Mouse (Mus musculus): Measurements from ENCODE around the gene Nr1h3. TPM values are rescaled to one million over a fixed set of nuclear protein-coding genes. Genes with fewer than 3 reads are reported as not detected.

Gene Nr1h3
- polyA plus RNA-seq (2014; fragmentation: Illumina TruSeq; extraction: RNeasy Lipid Tissue Mini Kit (QIAGEN cat#74804); ENCODE audit: low read depth, low replicate concordance) = 29.7 TPM

DNA sequence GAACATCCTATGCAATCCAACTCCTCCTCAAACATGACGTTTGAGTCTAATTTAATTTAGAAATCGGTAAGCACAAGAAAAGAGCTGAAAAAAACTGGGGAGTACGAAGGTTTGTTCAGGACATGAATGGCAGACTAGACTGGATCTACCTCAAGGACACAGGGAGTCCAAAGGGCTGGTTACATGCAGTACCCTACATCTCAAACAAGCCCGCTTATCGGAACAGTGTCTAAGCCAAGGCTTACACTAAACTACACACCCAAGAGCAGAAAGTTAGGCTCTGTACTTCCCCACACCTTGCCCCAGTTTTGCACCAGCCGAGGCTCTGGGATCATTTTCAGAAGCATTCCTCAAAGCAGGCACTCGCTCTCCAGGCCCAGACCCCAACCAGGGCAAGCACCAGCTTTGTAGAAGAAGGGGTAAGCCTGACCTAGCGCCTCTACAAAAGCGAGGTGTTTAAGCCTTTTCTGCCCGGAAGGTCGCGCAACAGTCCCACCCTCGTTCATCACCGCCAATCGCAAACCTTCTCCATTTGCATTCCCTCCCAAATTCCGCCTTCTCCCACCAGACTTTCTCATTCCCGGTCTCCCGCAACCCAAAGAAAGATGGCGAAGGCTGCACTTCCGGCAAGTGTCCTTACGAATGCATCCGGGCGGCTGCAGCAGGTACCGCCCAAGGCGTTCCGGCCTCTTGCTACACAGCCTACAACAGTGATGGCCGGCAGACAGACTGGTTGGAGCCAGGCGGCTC, at the start of gene Nr1h3, which contains the start of gene Acp2:
Nr1h3 (minus strand) TSS at position 613 of the 750 bp plus-strand sequence.
Acp2 (plus strand) TSS at position 664 of the 750 bp plus-strand sequence.

DNA sequence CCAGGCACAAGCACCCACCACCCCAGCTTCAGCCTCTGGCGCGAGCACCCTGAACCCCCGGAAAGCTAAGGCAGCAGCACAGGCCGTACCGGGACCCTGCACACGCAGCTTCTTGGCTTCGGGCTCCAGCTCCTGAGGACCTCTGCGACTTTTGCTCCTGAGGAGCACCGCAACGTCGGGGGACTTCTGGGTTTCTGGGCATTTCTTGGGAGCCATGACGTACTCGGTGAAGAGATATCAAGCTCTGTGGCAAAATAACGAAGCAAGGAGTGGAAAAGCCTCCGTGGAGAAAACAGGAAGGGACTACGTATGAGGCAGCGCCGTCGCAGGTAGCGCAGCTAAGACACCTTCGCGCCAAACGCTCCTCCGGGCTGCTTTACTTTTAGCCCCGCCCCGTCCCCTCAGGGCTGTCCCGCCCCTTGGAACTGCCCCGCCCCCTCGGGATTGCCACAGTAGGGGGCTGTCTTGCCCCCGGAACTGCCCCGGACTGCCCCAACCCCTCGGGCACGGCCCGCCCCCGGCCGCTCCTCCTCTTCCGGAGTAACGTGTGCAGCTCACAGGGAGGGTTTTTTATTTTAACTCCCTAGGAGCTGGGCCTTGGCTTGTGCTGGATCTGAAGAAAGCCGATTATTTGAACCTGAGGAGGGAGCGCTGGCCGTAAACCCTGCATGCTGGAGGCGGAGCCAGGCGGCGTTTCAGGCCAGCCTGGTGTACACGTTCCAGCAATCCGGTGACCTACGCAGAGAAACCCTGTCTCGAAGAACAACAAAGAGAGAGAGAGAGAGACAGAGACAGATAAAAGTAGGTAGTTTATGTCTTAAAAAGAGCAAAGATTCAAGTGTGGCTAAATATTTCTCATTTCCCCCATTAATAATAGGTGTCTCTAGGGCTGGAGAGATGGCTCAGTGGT, 34.2 kb upstream of the Nr1h3 start, which contains the start of gene Ddb2:
Ddb2 (minus strand) TSS at position 382 of the 910 bp plus-strand sequence.

DNA sequence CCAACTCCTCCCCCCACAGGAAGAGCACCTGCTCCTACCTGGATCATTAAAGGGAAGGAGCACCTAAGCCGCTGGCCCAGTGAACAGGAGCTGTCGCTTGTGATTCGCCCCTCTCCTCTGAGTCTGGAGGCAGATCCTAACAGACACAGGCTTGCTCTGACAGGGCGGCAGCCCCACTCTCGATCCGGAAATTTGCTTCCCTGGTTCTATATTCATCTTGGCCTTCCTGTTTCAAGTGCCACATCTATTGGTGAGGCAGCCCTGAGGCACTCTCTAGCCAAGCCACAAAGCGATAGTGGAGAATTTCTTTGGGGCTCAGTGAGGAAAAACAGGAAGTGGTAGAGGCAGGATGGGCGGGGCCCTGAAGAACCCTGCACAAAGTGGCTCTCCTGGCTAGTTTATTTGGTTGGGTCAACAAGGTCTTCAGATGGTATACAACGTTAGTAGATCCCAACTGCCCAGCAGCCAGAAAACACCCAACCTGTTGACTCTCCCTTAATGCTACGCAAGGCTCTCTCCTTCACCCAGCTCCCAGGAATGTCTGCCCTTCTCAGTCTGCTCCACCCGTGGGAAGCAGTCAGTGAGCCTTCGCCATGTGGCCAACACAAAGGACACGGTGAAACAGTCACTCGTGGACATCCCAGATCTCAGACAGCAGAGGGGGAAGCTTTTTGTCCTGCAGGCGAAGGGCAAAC, 18.8 kb downstream of the Nr1h3 start, which contains the start of gene Madd:
Madd (minus strand) TSS at position 127 of the 695 bp plus-strand sequence.

Other genes with a start within 250 kb of the Nr1h3 start
- gene Rapsn, start 167.2 kb downstream of the Nr1h3 start, polyA plus RNA-seq (2014; fragmentation: Illumina TruSeq; extraction: RNeasy Lipid Tissue Mini Kit (QIAGEN cat#74804); ENCODE audit: low read depth, low replicate concordance) = 25.0 TPM
- 297 TPM for gene Psmc3, start 148.8 kb downstream of the Nr1h3 start, polyA plus RNA-seq (2014; fragmentation: Illumina TruSeq; extraction: RNeasy Lipid Tissue Mini Kit (QIAGEN cat#74804); ENCODE audit: low read depth, low replicate concordance)
- 31.1 TPM for gene Slc39a13, start 132.4 kb downstream of the Nr1h3 start, polyA plus RNA-seq (2014; fragmentation: Illumina TruSeq; extraction: RNeasy Lipid Tissue Mini Kit (QIAGEN cat#74804); ENCODE audit: low read depth, low replicate concordance)
- gene Spi1, start 120.4 kb downstream of the Nr1h3 start, polyA plus RNA-seq (2014; fragmentation: Illumina TruSeq; extraction: RNeasy Lipid Tissue Mini Kit (QIAGEN cat#74804); ENCODE audit: low read depth, low replicate concordance) = 4.9 TPM
- gene Mybpc3, start 84.7 kb downstream of the Nr1h3 start, polyA plus RNA-seq (2014; fragmentation: Illumina TruSeq; extraction: RNeasy Lipid Tissue Mini Kit (QIAGEN cat#74804); ENCODE audit: low read depth, low replicate concordance) = 1,487 TPM
- 9.3 TPM for gene Madd, start 19.0 kb downstream of the Nr1h3 start, polyA plus RNA-seq (2014; fragmentation: Illumina TruSeq; extraction: RNeasy Lipid Tissue Mini Kit (QIAGEN cat#74804); ENCODE audit: low read depth, low replicate concordance)
- gene Acp2, start 51 bp upstream of the Nr1h3 start, polyA plus RNA-seq (2014; fragmentation: Illumina TruSeq; extraction: RNeasy Lipid Tissue Mini Kit (QIAGEN cat#74804); ENCODE audit: low read depth, low replicate concordance) = 15.9 TPM
- gene Ddb2, start 34.1 kb upstream of the Nr1h3 start, polyA plus RNA-seq (2014; fragmentation: Illumina TruSeq; extraction: RNeasy Lipid Tissue Mini Kit (QIAGEN cat#74804); ENCODE audit: low read depth, low replicate concordance) = 10.9 TPM
- 213 TPM for gene Pacsin3, start 53.1 kb upstream of the Nr1h3 start, polyA plus RNA-seq (2014; fragmentation: Illumina TruSeq; extraction: RNeasy Lipid Tissue Mini Kit (QIAGEN cat#74804); ENCODE audit: low read depth, low replicate concordance)
- 63.3 TPM for gene Arfgap2, start 62.1 kb upstream of the Nr1h3 start, polyA plus RNA-seq (2014; fragmentation: Illumina TruSeq; extraction: RNeasy Lipid Tissue Mini Kit (QIAGEN cat#74804); ENCODE audit: low read depth, low replicate concordance)
- 11.0 TPM for gene 1110051M20Rik, start 241.9 kb upstream of the Nr1h3 start, polyA plus RNA-seq (2014; fragmentation: Illumina TruSeq; extraction: RNeasy Lipid Tissue Mini Kit (QIAGEN cat#74804); ENCODE audit: low read depth, low replicate concordance)

All from heart, adult 10 weeks (tissue).